Mouse (Mus musculus): ENCODE measurements around the gene Haghl. TPM values are rescaled to one million over a fixed set of nuclear protein-coding genes. Genes with fewer than 3 reads are reported as not detected.

Haghl gene
- polyA plus RNA-seq, 2 experiments: 69.3 to 113 TPM

DNA sequence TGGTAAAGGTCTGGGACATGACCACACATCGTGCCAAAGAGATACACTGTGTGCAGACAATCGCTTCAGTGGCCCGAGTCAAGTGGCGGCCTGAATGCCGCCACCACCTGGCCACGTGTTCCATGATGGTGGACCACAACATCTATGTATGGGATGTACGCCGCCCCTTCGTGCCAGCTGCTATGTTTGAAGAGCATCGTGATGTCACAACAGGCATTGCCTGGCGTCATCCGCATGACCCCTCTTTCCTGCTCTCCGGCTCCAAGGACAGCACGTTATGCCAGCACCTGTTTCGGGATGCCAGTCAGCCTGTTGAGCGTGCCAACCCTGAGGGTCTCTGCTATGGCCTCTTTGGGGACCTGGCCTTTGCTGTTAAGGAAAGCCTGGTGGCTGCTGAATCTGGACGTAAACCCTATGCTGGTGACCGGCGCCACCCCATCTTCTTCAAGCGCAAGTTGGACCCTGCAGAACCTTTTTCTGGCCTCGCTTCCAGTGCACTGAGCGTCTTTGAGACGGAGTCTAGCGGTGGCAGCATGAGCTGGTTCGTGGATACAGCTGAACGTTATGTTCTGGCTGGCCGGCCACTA, 40.6 kb upstream of the Haghl start:
- H3K4me3 ChIP-seq (replicated peaks; ENCODE audit: low read length): no peak overlapping the region
- peaks cover 25% of the 10 kb centered on the region for H3K4me1 ChIP-seq (ENCODE audit: control insufficient read depth, insufficient read depth, low read length)
- TF ChIP-seq POLR2A (IDR thresholded peaks at IDR 0.05; ENCODE audit: borderline replicate concordance, extremely low read depth, insufficient read depth, insufficient read length): no peak
- H3K9ac ChIP-seq (ENCODE audit: low read depth, low read length, severe bottlenecking): no peak overlapping the region
- H3K36me3 ChIP-seq (ENCODE audit: control insufficient read depth, insufficient read depth, low read length): peaks cover 33% of the 10 kb centered on the region
- H3K27ac ChIP-seq (replicated peaks; ENCODE audit: low read depth, low read length): no peak overlapping the region
- ATAC-seq (ENCODE audit: low FRiP score, low read depth): no peak
- no peaks in the 10 kb centered on the region for H3K27me3 ChIP-seq (ENCODE audit: control insufficient read depth, insufficient read depth, low read length)
- WGBS: 96% methylated on average over 27 of the region's 27 CpGs
- no peak for DNase-seq (ENCODE audit: low spot score)
- no peak overlapping the region for H3K4me2 ChIP-seq (replicated peaks; ENCODE audit: low read depth, low read length, severe bottlenecking)
- no peaks in the 10 kb centered on the region for H3K9me3 ChIP-seq (ENCODE audit: control insufficient read depth, low read length)

GRCm38 (mm10) chr17:25825311-25825710, 39.8 kb upstream of the Haghl start:
- 80% methylated on average over 6 of the region's 6 CpGs for WGBS

DNA sequence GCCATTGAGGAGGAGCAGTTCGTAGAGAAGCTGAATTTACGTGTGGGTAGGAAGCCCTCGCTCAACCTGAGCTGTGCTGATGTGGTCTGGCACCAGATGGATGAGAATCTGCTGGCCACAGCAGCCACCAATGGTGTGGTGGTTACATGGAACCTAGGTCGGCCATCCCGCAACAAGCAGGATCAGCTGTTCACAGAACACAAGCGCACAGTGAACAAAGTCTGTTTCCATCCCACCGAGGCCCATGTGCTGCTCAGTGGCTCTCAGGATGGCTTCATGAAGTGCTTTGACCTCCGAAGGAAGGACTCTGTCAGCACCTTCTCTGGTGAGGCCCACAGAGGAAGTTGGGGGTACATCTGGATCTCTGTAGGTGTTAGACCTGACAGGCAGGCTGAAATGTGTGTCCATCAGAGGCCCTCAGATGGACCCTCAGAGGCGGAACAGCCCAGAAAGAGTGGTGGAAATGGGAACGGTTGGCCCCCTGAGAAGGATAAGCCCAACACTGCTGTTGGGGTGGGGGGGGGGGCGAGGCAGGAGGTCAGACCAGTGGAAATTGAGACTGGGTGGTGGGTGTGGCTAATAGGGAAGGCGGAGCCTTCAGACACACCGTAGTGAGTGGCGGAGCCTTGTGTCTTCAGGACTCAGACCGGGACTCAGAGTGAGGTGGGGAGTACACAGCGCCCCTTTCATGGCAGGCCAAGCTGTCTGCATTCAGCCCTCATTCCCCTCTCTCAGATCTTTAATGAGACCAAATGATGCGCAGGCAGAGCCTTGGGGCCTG, 39.1 kb upstream of the Haghl start:
- Histone ChIP-seq H3K27me3 (ENCODE audit: control insufficient read depth, insufficient read depth, low read length) (peaks cover 10% of the 10 kb centered on the region), H3K9ac (ENCODE audit: low read depth, low read length, severe bottlenecking) (peak overlapping the region; percentile 38; the same call in 1 of the 2 replicates), H3K27ac (replicated peaks; ENCODE audit: low read depth, low read length) (no peak overlapping the region), H3K4me3 (replicated peaks; ENCODE audit: low read length) (peak overlapping the region; percentile 47), H3K4me2 (replicated peaks; ENCODE audit: low read depth, low read length, severe bottlenecking) (peak overlapping the region; percentile 71), H3K9me3 (ENCODE audit: control insufficient read depth, low read length) (no peaks in the 10 kb centered on the region), H3K36me3 (ENCODE audit: control insufficient read depth, insufficient read depth, low read length) (peaks cover 20% of the 10 kb centered on the region), H3K4me1 (ENCODE audit: control insufficient read depth, insufficient read depth, low read length) (peaks cover 16% of the 10 kb centered on the region)
- WGBS: 76% methylated on average over 16 of the region's 17 CpGs
- ATAC-seq (ENCODE audit: low FRiP score, low read depth) (no peak), DNase-seq (ENCODE audit: low spot score) (no peak)
- no peak for TF ChIP-seq POLR2A (IDR thresholded peaks at IDR 0.05; ENCODE audit: borderline replicate concordance, extremely low read depth, insufficient read depth, insufficient read length)

More at GRCm38 (mm10) chr17:25825311-25825710, 39.8 kb upstream of the Haghl start:
- no peak overlapping the region for H3K27ac ChIP-seq (replicated peaks; ENCODE audit: low read depth, low read length)
- peaks cover 22% of the 10 kb centered on the region for H3K4me1 ChIP-seq (ENCODE audit: control insufficient read depth, insufficient read depth, low read length)
- no peaks in the 10 kb centered on the region for H3K9me3 ChIP-seq (ENCODE audit: control insufficient read depth, low read length)
- TF ChIP-seq POLR2A (IDR thresholded peaks at IDR 0.05; ENCODE audit: borderline replicate concordance, extremely low read depth, insufficient read depth, insufficient read length): no peak
- no peak for ATAC-seq (ENCODE audit: low FRiP score, low read depth)
- H3K27me3 ChIP-seq (ENCODE audit: control insufficient read depth, insufficient read depth, low read length): peaks cover 3% of the 10 kb centered on the region
- H3K9ac ChIP-seq (ENCODE audit: low read depth, low read length, severe bottlenecking): no peak overlapping the region
- no peak for DNase-seq (ENCODE audit: low spot score)
- no peak overlapping the region for H3K4me2 ChIP-seq (replicated peaks; ENCODE audit: low read depth, low read length, severe bottlenecking)
- peaks cover 26% of the 10 kb centered on the region for H3K36me3 ChIP-seq (ENCODE audit: control insufficient read depth, insufficient read depth, low read length)
- no peak overlapping the region for H3K4me3 ChIP-seq (replicated peaks; ENCODE audit: low read length)

DNA sequence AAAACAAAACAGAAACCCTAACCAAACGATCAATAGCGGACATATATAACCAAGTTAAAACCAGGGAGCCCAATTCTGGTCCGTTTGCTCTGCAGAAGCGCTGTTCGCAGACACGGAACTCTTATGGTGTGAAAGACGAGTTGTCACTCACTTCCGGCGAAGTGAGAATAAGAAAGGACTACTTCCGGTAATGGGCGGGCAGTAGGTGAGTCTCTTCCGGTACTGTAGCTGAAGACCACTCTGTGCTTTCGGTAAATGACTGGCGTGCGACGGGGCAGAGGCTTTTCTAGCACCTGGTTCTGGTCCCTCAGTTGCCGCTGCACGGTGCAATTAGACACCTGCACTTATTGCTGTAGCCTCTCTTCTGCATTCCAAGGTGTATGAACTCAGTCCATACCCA, 38.0 kb upstream of the Haghl start, which contains the start of gene Wdr24:
Gene Wdr24 (plus strand): TSS at position 176 of the 400 bp plus-strand sequence.
- no peak within 1 kb of the TSS for H3K27ac ChIP-seq (replicated peaks; ENCODE audit: low read depth, low read length)
- H3K9me3 ChIP-seq (ENCODE audit: control insufficient read depth, low read length): no peaks in the 10 kb centered on the region
- peak within 1 kb of the TSS; percentile 38 for H3K9ac ChIP-seq (ENCODE audit: low read depth, low read length, severe bottlenecking)
- peaks cover 15% of the 10 kb centered on the region for H3K4me1 ChIP-seq (ENCODE audit: control insufficient read depth, insufficient read depth, low read length)
- peak; percentile 39; the same call in 1 of the 2 replicates for TF ChIP-seq POLR2A (IDR thresholded peaks at IDR 0.05; ENCODE audit: borderline replicate concordance, extremely low read depth, insufficient read depth, insufficient read length)
- ATAC-seq (ENCODE audit: low FRiP score, low read depth) (peak; percentile 81), DNase-seq (ENCODE audit: low spot score) (peak; percentile 94)
- peaks cover 20% of the 10 kb centered on the region for H3K36me3 ChIP-seq (ENCODE audit: control insufficient read depth, insufficient read depth, low read length)
- 0% methylated on average over 18 of the region's 18 CpGs for WGBS
- peak within 1 kb of the TSS; percentile 47 for H3K4me3 ChIP-seq (replicated peaks; ENCODE audit: low read length)
- H3K4me2 ChIP-seq (replicated peaks; ENCODE audit: low read depth, low read length, severe bottlenecking): peak within 1 kb of the TSS; percentile 71
- peaks cover 21% of the 10 kb centered on the region for H3K27me3 ChIP-seq (ENCODE audit: control insufficient read depth, insufficient read depth, low read length)

- 5% methylated on average over 46 of the region's 46 CpGs for WGBS
- no peak for ATAC-seq (ENCODE audit: low FRiP score, low read depth)
Observed at GRCm38 (mm10) chr17:25818851-25819780, 33.6 kb upstream of the Haghl start.

More at GRCm38 (mm10) chr17:25818851-25819780, 33.6 kb upstream of the Haghl start:
- Histone ChIP-seq H3K27me3 (ENCODE audit: control insufficient read depth, insufficient read depth, low read length) (peaks cover 35% of the 10 kb centered on the region), H3K4me2 (replicated peaks; ENCODE audit: low read depth, low read length, severe bottlenecking) (peak overlapping the region; percentile 28; the same call in 1 of the 2 replicates), H3K9me3 (ENCODE audit: control insufficient read depth, low read length) (no peaks in the 10 kb centered on the region), H3K27ac (replicated peaks; ENCODE audit: low read depth, low read length) (no peak overlapping the region), H3K4me3 (replicated peaks; ENCODE audit: low read length) (no peak overlapping the region), H3K9ac (ENCODE audit: low read depth, low read length, severe bottlenecking) (no peak overlapping the region), H3K4me1 (ENCODE audit: control insufficient read depth, insufficient read depth, low read length) (peaks cover 3% of the 10 kb centered on the region), H3K36me3 (ENCODE audit: control insufficient read depth, insufficient read depth, low read length) (no peaks in the 10 kb centered on the region)
- no peak for DNase-seq (ENCODE audit: low spot score)
- TF ChIP-seq POLR2A (IDR thresholded peaks at IDR 0.05; ENCODE audit: borderline replicate concordance, extremely low read depth, insufficient read depth, insufficient read length): no peak

Measured in limb, embryonic 14.5 days (tissue).